Mouse (Mus musculus) left cerebral cortex, adult 9 months (tissue): ENCODE measurements around the gene Tbxas1.

ENCODE experiments used
- DNase-seq, 2 experiments: peaks; one replicate each; pipeline ENCODE4 v3.0.0; 2022; ENCODE audit warnings: low spot score in 2 of 2

The Tbxas1 gene

GRCm38 (mm10) chr6:38875258-38876070 lies at the start of gene Tbxas1:
Tbxas1 (plus strand) TSS chr6:38875404.
- DNase-seq, result peak in 1 of 2 experiments; percentile 33

GRCm38 (mm10) chr6:38825886-38826285 lies 49.3 kb upstream of the Tbxas1 start:
- no peak for DNase-seq

GRCm38 (mm10) chr6:38826857-38827256 lies 48.3 kb upstream of the Tbxas1 start:
- no peak for DNase-seq

GRCm38 (mm10) chr6:38827435-38827834 lies 47.8 kb upstream of the Tbxas1 start:
- DNase-seq, result no peak

GRCm38 (mm10) chr6:38828211-38828610 lies 47.0 kb upstream of the Tbxas1 start:
- DNase-seq, result no peak

- DNase-seq, result no peak
These were observed 45.8 kb upstream of the Tbxas1 start for GRCm38 (mm10) chr6:38829452-38829851.

- no peak for DNase-seq
These were observed 41.5 kb upstream of the Tbxas1 start for GRCm38 (mm10) chr6:38833721-38834120.

GRCm38 (mm10) chr6:38834727-38835126 lies 40.5 kb upstream of the Tbxas1 start:
- DNase-seq, result no peak

GRCm38 (mm10) chr6:38835217-38835616 lies 40.0 kb upstream of the Tbxas1 start:
- DNase-seq, result no peak

GRCm38 (mm10) chr6:38838061-38838460 lies 37.1 kb upstream of the Tbxas1 start:
- DNase-seq, result no peak

GRCm38 (mm10) chr6:38839891-38840290 lies 35.3 kb upstream of the Tbxas1 start:
- DNase-seq, result no peak

GRCm38 (mm10) chr6:38840380-38840779 lies 34.8 kb upstream of the Tbxas1 start:
- peak in 1 of 2 experiments; percentile 20 for DNase-seq

- no peak for DNase-seq
These were observed 34.4 kb upstream of the Tbxas1 start for GRCm38 (mm10) chr6:38840780-38841179.

GRCm38 (mm10) chr6:38841551-38841950 lies 33.7 kb upstream of the Tbxas1 start:
- no peak for DNase-seq

- DNase-seq, result no peak
These were observed 30.1 kb upstream of the Tbxas1 start for GRCm38 (mm10) chr6:38845117-38845516.

- DNase-seq, result no peak
These were observed 29.3 kb upstream of the Tbxas1 start for GRCm38 (mm10) chr6:38845876-38846275.

GRCm38 (mm10) chr6:38846330-38847195 lies 28.6 kb upstream of the Tbxas1 start:
- peak in 1 of 2 experiments; percentile 15 for DNase-seq

- no peak for DNase-seq
These were observed 27.8 kb upstream of the Tbxas1 start for GRCm38 (mm10) chr6:38847447-38847846.

- DNase-seq, result no peak
These were observed 27.0 kb upstream of the Tbxas1 start for GRCm38 (mm10) chr6:38847958-38848910.

- no peak for DNase-seq
These were observed 24.4 kb upstream of the Tbxas1 start for GRCm38 (mm10) chr6:38850715-38851259.

- DNase-seq, result no peak
These were observed 23.5 kb upstream of the Tbxas1 start for GRCm38 (mm10) chr6:38851740-38852139.
